Mouse (Mus musculus) layer of hippocampus, postnatal 14 days (tissue): Measurements from ENCODE around the gene Fra10ac1. TPM values are rescaled to one million over a fixed set of nuclear protein-coding genes. Genes with fewer than 3 reads are reported as not detected.

ENCODE experiments used
- total RNA-seq, 2 experiments: library from RNA; stranded (reverse); gene quantifications; 2 replicates each; pipeline ENCODE4 v1.2.3; 2021

The Fra10ac1 gene
- total RNA-seq, 2 experiments from 2014 or later: 16.4 to 18.1 TPM

Other genes with a start within 250 kb of the Fra10ac1 start
- gene Myof, start 180.6 kb downstream of the Fra10ac1 start, total RNA-seq: 1 to 10 TPM; 5.6 to 7.9 TPM
- 1 to 10 TPM in 1 of 2 experiments, under 1 TPM in 1; 0.45 to 1.3 TPM for gene Cep55, start 169.1 kb downstream of the Fra10ac1 start, total RNA-seq
- not detected for gene Ffar4, start 127.1 kb downstream of the Fra10ac1 start, total RNA-seq
- gene Rbp4, start 98.9 kb downstream of the Fra10ac1 start, total RNA-seq: 1 to 10 TPM; 6.1 to 6.6 TPM
- under 1 TPM in 1 of 2 experiments, not detected in 1; 0.12 TPM for gene Pde6c, start 91.4 kb downstream of the Fra10ac1 start, total RNA-seq
- 100 to 1,000 TPM; 155 to 168 TPM for gene Lgi1, start 40.4 kb upstream of the Fra10ac1 start, total RNA-seq
- gene Slc35g1, start 171.8 kb upstream of the Fra10ac1 start, total RNA-seq: 1 to 10 TPM; 3.3 to 3.8 TPM